Mouse (Mus musculus) left cerebral cortex, postnatal 36 days (tissue): Measurements from ENCODE around the gene Wdr43. TPM values are rescaled to one million over a fixed set of nuclear protein-coding genes. Genes with fewer than 3 reads are reported as not detected.

Experiments
- DNase-seq, 2 experiments: peaks; one replicate each; pipeline ENCODE4 v3.0.0; 2021 to 2022; ENCODE audit warnings: low spot score in 2 of 2, mixed read lengths in 1 of 2
- intact Hi-C: fragments of 180-260 bp; cut with DNase I; formaldehyde crosslinking; loops from one replicate; pipeline ENCODE4 v1.15.1; 2025
- total RNA-seq, 2 experiments: library from RNA; stranded (reverse); gene quantifications; 2 replicates each; pipeline ENCODE4 v1.2.3; 2021

Wdr43 gene
- total RNA-seq, 2 experiments from 2014 or later, result 20.3 to 26.8 TPM

- intact Hi-C loops, result no loop called here
- no peak for DNase-seq
These were observed 43.0 kb downstream of the Wdr43 start for GRCm38 (mm10) chr17:71658666-71659065.

DNA sequence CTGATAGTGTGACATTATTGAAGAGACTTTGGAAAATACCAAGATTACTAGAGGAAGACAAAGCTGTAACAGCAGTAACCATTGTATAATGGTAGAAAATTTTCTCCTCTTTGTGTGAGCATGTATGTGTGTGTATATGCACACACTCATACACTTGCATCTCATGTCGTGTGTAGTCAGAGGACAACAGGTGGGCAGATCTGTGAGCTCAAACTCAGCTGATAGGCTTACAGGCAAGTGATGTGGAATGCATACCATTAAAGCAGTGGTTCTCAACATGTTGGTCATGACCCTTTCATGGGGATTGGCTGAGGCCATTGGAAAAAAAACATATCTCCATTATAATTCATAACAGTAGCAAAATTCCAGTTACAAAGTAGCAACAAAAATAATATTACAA, 44.7 kb downstream of the Wdr43 start:
- DNase-seq, result no peak
- intact Hi-C loops, result loop anchor here (5.0 kb wide), 2 partner anchors 942 to 1122 kb away; partner anchors contain the start of gene Alk

- intact Hi-C loops, result loop anchor here (2.0 to 5.0 kb wide), 4 partner anchors 120 to 1120 kb away; partner anchors contain the start of gene Alk
- peak; percentile 61 to 71 for DNase-seq
These were observed 47.1 kb downstream of the Wdr43 start for GRCm38 (mm10) chr17:71662751-71663250.

DNA sequence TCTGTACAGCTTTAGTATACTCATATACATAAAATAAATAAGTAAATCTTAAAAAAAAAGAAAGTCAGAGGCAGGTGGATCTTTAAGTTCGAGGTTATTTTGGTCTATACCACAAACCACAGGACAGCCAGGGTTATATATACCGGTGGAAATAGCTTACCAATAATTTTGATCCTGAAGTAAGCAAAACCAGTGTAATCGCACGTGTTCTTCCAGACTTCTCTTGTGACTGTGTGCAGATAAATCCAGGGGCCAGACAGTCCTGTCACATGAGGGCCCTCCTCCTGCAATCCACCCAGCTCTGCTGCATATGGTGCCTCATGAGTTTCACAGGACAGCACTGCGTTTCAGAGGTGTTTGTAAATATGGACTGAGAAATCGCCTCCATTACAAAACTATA, 47.8 kb downstream of the Wdr43 start:
- DNase-seq, result no peak
- intact Hi-C loops, result loop anchor here (2.0 to 5.0 kb wide), 4 partner anchors 119 to 1119 kb away; partner anchors contain the start of gene Alk

- intact Hi-C loops, result loop anchor here (5.0 kb wide), 2 partner anchors 938 to 1118 kb away; partner anchors contain the start of gene Alk
- DNase-seq, result no peak
These were observed 48.5 kb downstream of the Wdr43 start for GRCm38 (mm10) chr17:71664172-71664571.

DNA sequence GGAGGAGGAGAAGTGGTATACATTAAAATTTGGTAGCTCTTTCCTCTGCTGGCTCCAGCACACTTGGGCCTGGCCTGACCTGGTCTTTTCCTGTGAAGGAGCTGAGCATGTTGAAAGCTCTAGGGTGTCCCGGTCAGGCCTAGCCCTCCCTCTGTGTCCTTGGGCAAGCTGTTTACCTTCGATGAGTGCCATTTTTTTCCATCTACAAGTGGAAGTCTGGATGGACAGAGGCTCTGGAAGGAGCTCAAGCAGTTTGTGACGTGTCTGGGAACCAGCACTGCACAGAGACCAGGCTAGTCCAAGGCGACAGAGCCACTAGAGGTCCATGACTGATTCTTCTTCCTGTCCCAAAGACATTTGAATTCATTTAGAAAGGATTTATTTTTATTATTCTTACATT, 49.5 kb downstream of the Wdr43 start:
- intact Hi-C loops, result no loop called here

GRCm38 (mm10) chr17:71669511-71669910, 53.8 kb downstream of the Wdr43 start:
- DNase-seq, result no peak
- intact Hi-C loops, result no loop called here

More for the DNA sequence above, 49.5 kb downstream of the Wdr43 start:
- no peak for DNase-seq

GRCm38 (mm10) chr17:71671840-71672546, 56.3 kb downstream of the Wdr43 start:
- intact Hi-C loops, result loop anchor here (2.0 kb wide), 1 partner anchor 111 kb away; no protein-coding TSS in a partner anchor
- no peak for DNase-seq

DNA sequence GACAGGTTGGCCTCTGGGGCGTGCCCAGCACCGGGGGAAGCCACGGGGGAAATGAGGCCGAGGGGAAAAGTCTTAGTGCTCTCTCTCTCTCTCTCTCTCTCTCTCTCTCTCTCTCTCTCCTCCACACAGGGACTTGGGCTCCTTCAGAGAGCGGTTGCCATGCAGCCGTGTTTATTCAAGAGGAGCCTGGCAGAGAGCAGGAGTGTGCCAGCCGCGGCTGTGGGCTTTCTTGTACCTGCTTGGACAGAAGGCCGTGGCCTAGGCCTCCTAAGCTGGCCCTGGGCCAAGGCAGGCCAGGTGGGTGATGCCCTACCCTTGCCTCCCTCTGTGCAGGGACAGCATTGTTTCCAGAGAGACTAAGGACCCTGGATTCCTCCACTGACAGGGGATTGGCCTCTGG, 57.4 kb downstream of the Wdr43 start, which contains the start of gene Togaram2:
TSS of gene Togaram2 (plus strand) at position 170 of the 400 bp plus-strand sequence.
- no peak for DNase-seq
- intact Hi-C loops, result loop anchor here (2.0 kb wide), 1 partner anchor 110 kb away; no protein-coding TSS in a partner anchor

DNA sequence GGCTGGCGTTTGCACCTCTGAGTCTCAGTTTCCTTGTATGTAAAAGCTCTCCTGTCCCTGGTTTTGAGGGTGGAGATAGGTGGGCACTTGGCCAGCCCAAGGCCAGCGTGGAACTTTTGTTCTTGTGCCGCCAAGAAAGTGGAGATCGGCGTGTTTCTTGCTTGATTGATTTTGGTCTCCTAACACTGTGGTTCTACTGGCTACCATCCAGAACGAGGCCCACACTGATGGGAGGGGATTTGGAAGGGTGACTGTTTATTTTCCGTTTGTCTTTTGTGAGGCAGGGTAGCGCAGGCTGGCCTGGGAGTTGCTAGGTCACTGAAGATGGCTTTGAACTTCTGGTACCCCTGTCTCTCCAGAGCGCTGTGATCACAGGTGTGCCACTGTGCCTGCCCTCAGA, 58.2 kb downstream of the Wdr43 start:
- no peak for DNase-seq
- intact Hi-C loops, result loop anchor here (2.0 kb wide), 1 partner anchor 109 kb away; no protein-coding TSS in a partner anchor

DNA sequence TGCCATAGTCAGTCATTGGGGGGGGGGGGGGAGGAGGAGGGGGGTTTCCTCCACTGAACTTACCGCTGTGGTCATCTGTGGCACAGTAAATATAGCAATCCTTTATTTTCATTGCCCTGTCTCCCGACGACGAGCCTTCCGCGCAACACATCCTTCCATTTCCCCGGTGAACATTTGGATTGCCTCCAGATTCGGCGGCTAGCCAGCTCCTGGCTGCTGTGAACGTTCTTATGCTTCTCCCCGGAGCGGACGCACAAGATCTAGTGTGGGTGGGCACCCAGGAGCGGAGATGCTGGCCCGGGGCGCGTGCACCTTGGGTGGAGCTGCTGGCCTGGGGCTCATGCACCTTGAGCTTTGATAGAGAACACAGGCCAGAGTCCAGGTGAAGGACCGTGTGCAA, 59.2 kb downstream of the Wdr43 start:
- DNase-seq, result no peak
- intact Hi-C loops, result no loop called here

DNA sequence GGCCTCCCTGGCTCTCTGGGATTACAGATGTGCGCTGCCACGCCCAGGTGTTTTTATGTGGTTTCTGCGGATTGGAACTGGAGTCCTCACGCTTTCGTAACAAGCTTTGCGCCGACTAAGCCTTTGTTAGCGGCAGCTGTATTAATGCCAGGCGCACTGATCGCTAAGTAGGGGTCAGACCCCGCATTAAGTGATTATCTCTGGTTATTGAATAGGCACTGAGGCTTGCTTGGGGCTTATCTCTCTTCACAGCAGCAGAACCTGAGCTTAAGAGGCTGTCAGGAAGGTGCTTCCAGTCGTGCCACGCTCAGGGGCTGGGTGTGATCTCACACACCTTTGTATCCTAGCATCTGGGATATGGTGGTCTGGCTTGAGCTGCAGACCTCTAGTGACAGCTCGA, 66.0 kb downstream of the Wdr43 start:
- intact Hi-C loops, result no loop called here
- no peak for DNase-seq

- no peak for DNase-seq
- intact Hi-C loops, result no loop called here
These were observed 66.7 kb downstream of the Wdr43 start for GRCm38 (mm10) chr17:71682379-71682778.

DNA sequence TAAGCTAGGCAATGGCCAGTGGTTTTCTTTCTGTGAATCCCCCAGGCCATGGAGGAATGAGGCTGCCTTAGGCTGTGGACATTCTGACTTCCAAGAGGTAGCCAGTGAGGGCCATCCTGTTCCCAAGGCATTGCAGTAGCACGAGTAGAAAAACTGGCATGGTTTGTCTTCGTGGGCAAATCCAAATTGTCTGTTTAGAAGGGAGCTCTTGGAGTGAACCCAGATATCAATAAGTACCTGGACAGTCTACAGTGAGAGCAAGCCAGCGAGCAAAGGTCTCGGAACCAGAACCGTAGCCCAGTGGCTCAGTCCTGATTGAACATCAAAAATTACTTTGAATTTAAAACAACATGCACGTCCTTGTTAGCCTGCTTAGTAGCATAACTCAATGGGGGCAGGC, 67.6 kb downstream of the Wdr43 start:
- intact Hi-C loops, result no loop called here
- DNase-seq, result no peak

DNA sequence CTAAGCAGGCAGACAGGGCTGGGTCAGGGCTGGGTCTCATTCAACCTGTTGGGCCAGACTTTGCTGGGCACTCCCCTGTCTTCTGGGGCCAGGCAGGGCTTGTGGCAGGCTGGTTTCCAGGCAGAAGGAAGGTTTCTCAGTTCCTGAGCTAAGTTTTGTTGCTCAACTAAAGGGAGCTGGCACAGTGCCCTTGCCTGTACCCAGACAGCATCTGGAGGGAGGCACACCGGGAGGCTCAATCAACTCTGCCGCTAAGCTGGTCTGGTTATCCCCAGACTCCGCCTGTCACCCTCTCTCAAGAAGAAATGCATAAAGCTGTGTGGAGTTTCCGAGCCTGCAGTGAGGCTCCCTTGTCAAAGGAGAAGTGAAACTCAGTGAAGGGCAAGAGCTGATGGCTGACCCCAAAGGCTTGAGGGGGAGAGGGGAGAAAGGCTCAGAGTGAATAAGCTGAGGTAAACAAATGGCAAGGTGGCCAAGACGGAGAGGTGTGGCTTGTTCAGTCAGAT, 68.5 kb downstream of the Wdr43 start:
- no peak for DNase-seq
- intact Hi-C loops, result no loop called here

GRCm38 (mm10) chr17:71687436-71687835, 71.7 kb downstream of the Wdr43 start:
- DNase-seq, result no peak
- intact Hi-C loops, result no loop called here

GRCm38 (mm10) chr17:71689903-71690302, 74.2 kb downstream of the Wdr43 start:
- intact Hi-C loops, result no loop called here
- DNase-seq, result no peak

DNA sequence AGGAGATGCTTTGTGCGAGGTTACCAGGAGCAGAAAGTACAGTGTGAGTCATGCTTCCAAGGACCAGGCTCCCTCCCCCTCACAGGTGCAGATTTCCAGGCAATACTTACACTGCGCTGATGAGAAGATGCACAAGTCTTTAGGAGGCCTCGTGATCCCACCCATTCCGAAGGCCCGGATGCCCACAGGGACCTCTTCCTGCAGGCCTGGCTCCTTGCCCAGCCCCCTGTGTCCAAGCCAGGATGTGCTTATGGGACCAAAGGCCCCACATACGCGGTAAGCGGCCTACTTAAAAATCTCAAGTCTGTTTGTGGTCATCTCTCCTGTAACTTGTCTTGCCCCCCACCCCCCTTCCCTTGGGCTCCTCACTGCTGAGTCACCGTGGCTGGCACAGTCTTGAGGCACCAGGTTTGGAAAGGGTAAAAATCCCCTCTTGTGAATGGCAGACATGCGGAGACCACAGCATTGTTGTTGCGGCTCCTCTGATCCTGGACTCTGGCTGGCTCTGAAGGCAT, 75.7 kb downstream of the Wdr43 start:
- intact Hi-C loops, result no loop called here
- DNase-seq, result no peak

- intact Hi-C loops, result loop anchor here (2.0 kb wide), 1 partner anchor 87 kb away; no protein-coding TSS in a partner anchor
- peak; percentile 67 to 68 for DNase-seq
These were observed 77.6 kb downstream of the Wdr43 start for GRCm38 (mm10) chr17:71693313-71693712.

DNA sequence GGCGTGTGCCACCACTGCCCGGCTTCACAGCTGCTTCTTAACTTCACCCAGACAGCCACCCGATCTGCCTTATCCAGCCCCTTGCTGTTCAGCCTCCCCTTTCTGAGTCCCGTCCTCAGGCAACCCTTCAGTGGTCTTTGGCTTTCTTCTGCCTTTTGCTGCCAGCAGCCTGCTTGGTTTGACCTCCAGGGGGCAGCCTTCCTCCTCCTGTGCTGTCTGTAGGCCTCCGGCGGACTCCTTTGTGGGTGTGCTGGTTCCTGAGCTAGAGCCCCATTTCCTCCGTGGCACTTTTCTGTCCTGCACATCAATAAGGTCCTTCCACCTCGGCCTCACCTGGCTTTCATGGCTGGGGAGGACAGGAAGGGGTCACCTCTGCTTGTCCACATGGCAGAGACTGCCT, 78.1 kb downstream of the Wdr43 start:
- intact Hi-C loops, result loop anchor here (2.0 kb wide), 1 partner anchor 87 kb away; no protein-coding TSS in a partner anchor

More for the DNA sequence above, 78.1 kb downstream of the Wdr43 start:
- no peak for DNase-seq
